ENCODE assay signal across 8 mouse cellular contexts in genomic region chrX:16619034-16619929, GRCm38 (mm10). TPM values are rescaled to one million over a fixed set of nuclear protein-coding genes. Genes with fewer than 3 reads are reported as not detected.
DNase-seq lines count a peak whose midpoint lies in the region; ATAC-seq and TF ChIP-seq lines count a peak whose summit lies in the region.

TSS of gene Maoa (plus strand) at chrX:16619698.

- H3K27me3 ChIP-seq in erythroblast, embryonic 14.5 days (ENCODE audit: control insufficient read depth) = no peaks in the 10 kb centered on the region
- H3K27me3 ChIP-seq in embryonic facial prominence, embryonic 11.5 days (ENCODE audit: control insufficient read depth, insufficient read depth, low read length) = no peaks in the 10 kb centered on the region
- H3K27me3 ChIP-seq in heart, adult 2 months (ENCODE audit: control insufficient read depth, insufficient read depth, low read length) = no peaks in the 10 kb centered on the region
- no peaks in the 10 kb centered on the region for H3K27me3 ChIP-seq in midbrain, embryonic 10.5 days (ENCODE audit: low read depth, poor library complexity, severe bottlenecking)
- no peaks in the 10 kb centered on the region for H3K27me3 ChIP-seq in small intestine, adult 2 months (ENCODE audit: control insufficient read depth, insufficient read depth, low read length)

- no peak for TF ChIP-seq EP300 in heart, adult 2 months (IDR thresholded peaks at IDR 0.05; ENCODE audit: insufficient read depth, low read depth, low read length)

- peak; percentile 43; the same call in 1 of the 2 replicates for TF ChIP-seq POLR2A in heart, adult 2 months (IDR thresholded peaks at IDR 0.05; ENCODE audit: insufficient read depth, low read depth, low read length)
- TF ChIP-seq POLR2A in small intestine, adult 2 months (IDR thresholded peaks at IDR 0.05; ENCODE audit: low read depth, low read length) = 0 out of 2 replicates have a peak, but pooled peaks have one; percentile 49

- H3K36me3 ChIP-seq in erythroblast, embryonic 14.5 days (ENCODE audit: control insufficient read depth) = no peaks in the 10 kb centered on the region
- no peaks in the 10 kb centered on the region for H3K36me3 ChIP-seq in embryonic facial prominence, embryonic 11.5 days (replicated peaks; ENCODE audit: control insufficient read depth, insufficient read depth, low read depth, low read length)
- no peaks in the 10 kb centered on the region for H3K36me3 ChIP-seq in heart, adult 2 months (ENCODE audit: control insufficient read depth, insufficient read depth, low read length)
- no peaks in the 10 kb centered on the region for H3K36me3 ChIP-seq in midbrain, embryonic 10.5 days
- no peaks in the 10 kb centered on the region for H3K36me3 ChIP-seq in small intestine, adult 2 months (ENCODE audit: control insufficient read depth, insufficient read depth, low read length)

- 18% methylated on average over 33 of the region's 33 CpGs for WGBS in embryonic facial prominence, embryonic 11.5 days
- 14% methylated on average over 33 of the region's 33 CpGs for WGBS in heart, adult 2 months
- 18% methylated on average over 33 of the region's 33 CpGs for WGBS in midbrain, embryonic 10.5 days
- 12% methylated on average over 33 of the region's 33 CpGs for WGBS in small intestine, adult 2 months

- H3K27ac ChIP-seq in embryonic facial prominence, embryonic 11.5 days (replicated peaks; ENCODE audit: low read depth, low read length) = no peak within 1 kb of the TSS
- H3K27ac ChIP-seq in heart, adult 2 months = peak within 1 kb of the TSS; percentile 78
- H3K27ac ChIP-seq in midbrain, embryonic 10.5 days (replicated peaks) = peak within 1 kb of the TSS; percentile 90
- H3K27ac ChIP-seq in small intestine, adult 2 months (ENCODE audit: insufficient read depth, low read depth, low read length) = peak within 1 kb of the TSS; percentile 66

- no peak for TF ChIP-seq CTCF in heart, adult 2 months (IDR thresholded peaks at IDR 0.05)
- no peak for TF ChIP-seq CTCF in small intestine, adult 2 months (IDR thresholded peaks at IDR 0.05; ENCODE audit: extremely low read depth, insufficient read length, insufficient replicate concordance, low read depth, low read length)

- intact Hi-C loops in heart, adult 2 months (cut with DNase I) = no loop called here
- intact Hi-C loops in left cerebral cortex, postnatal 4 days (cut with DNase I) = loop anchor here (10.0 kb wide), 1 partner anchor 164 kb away; no protein-coding TSS in a partner anchor

- DNase-seq in embryonic facial prominence, embryonic 11.5 days (ENCODE audit: low spot score) = peak; percentile 83
- peak; percentile 66 to 77 for DNase-seq in heart, adult 2 months
- DNase-seq in kidney, adult 18-20 months = peak; percentile 66
- peak; percentile 73 for DNase-seq in left cerebral cortex, postnatal 4 days
- DNase-seq in midbrain, embryonic 10.5 days (ENCODE audit: low spot score) = peak; percentile 74

- H3K9ac ChIP-seq in embryonic facial prominence, embryonic 11.5 days (replicated peaks; ENCODE audit: low read length) = peak within 1 kb of the TSS; percentile 58
- peak within 1 kb of the TSS; percentile 77 for H3K9ac ChIP-seq in heart, adult 2 months (ENCODE audit: low read depth, low read length)

- H3K4me1 ChIP-seq in erythroblast, embryonic 14.5 days (ENCODE audit: control insufficient read depth) = peaks cover 17% of the 10 kb centered on the region
- H3K4me1 ChIP-seq in embryonic facial prominence, embryonic 11.5 days (ENCODE audit: control insufficient read depth, insufficient read depth, low read length) = no peaks in the 10 kb centered on the region
- peaks cover 2% of the 10 kb centered on the region for H3K4me1 ChIP-seq in heart, adult 2 months (ENCODE audit: control insufficient read depth, insufficient read depth, low read length)
- no peaks in the 10 kb centered on the region for H3K4me1 ChIP-seq in midbrain, embryonic 10.5 days
- H3K4me1 ChIP-seq in small intestine, adult 2 months (ENCODE audit: control insufficient read depth, insufficient read depth, insufficient read length, low read length) = no peaks in the 10 kb centered on the region

- H3K4me2 ChIP-seq in embryonic facial prominence, embryonic 11.5 days (ENCODE audit: low read depth, low read length) = peak within 1 kb of the TSS; percentile 66

- H3K9me3 ChIP-seq in erythroblast, embryonic 14.5 days (ENCODE audit: control insufficient read depth, low read length) = no peaks in the 10 kb centered on the region; the same call in 1 of the 2 replicates
- no peaks in the 10 kb centered on the region for H3K9me3 ChIP-seq in embryonic facial prominence, embryonic 11.5 days (replicated peaks; ENCODE audit: control insufficient read depth, low read length)
- no peaks in the 10 kb centered on the region for H3K9me3 ChIP-seq in midbrain, embryonic 10.5 days (replicated peaks)

- no peaks in the 10 kb centered on the region for H3K79me2 ChIP-seq in heart, adult 2 months (replicated peaks; ENCODE audit: control insufficient read depth, insufficient read depth, low read length)

- no peak for ATAC-seq in erythroblast, adult 5-6 weeks (replicated peaks; ENCODE audit: low FRiP score, poor library complexity, severe bottlenecking)
- peak; percentile 94 for ATAC-seq in embryonic facial prominence, embryonic 11.5 days (replicated peaks; ENCODE audit: insufficient number of reproducible peaks, low FRiP score, low TSS enrichment, low read depth)

- H3K4me3 ChIP-seq in erythroblast, embryonic 14.5 days (replicated peaks) = peak within 1 kb of the TSS; percentile 66
- peak within 1 kb of the TSS; percentile 46 for H3K4me3 ChIP-seq in embryonic facial prominence, embryonic 11.5 days (ENCODE audit: low read depth, low read length)
- peak within 1 kb of the TSS; percentile 65 for H3K4me3 ChIP-seq in heart, adult 2 months
- peak within 1 kb of the TSS; percentile 60 for H3K4me3 ChIP-seq in midbrain, embryonic 10.5 days
- H3K4me3 ChIP-seq in small intestine, adult 2 months (ENCODE audit: low read depth, low read length) = peak within 1 kb of the TSS; percentile 83

RNA-seq across cellular contexts. Expression of gene Maoa, which starts in this region (rescaled TPM):
- polyA plus RNA-seq in erythroblast, embryonic 14.5 days (2012) = 0.03 TPM in 1 of 2 replicates, not detected in the other
- total RNA-seq in erythroblast, adult 5-6 weeks (2015; ENCODE audit: low replicate concordance) = 0.63 and 1.5 TPM in 2 replicates
- total RNA-seq in erythroblast, adult 5-6 weeks (2017; ENCODE audit: low replicate concordance) = 0.28 and 0.85 TPM in 2 replicates
- 17.4 and 18.3 TPM in 2 replicates for polyA plus RNA-seq in embryonic facial prominence, embryonic 11.5 days (2014; fragmentation: Nextera tagmentation; extraction: Ambion mirVana)
- 1 to 10 TPM; 2.3 TPM for total RNA-seq in heart, adult 2 months (2021)
- polyA plus RNA-seq in heart, adult 2 months (2012; rRNA removed) = 0.94 and 2.0 TPM in 2 replicates
- 10 to 100 TPM; 36.1 to 39.0 TPM for total RNA-seq in left cerebral cortex, postnatal 4 days (2021)
- polyA plus RNA-seq in midbrain, embryonic 10.5 days (2016; fragmentation: Nextera tagmentation; extraction: Ambion mirVana) = 17.1 and 17.6 TPM in 2 replicates
- 5.9 and 21.9 TPM in 2 replicates for polyA plus RNA-seq in small intestine, adult 2 months (2012; rRNA removed)

Comparison
In these comparisons a context has a peak if more than half of its experiments do, and no peak if none do; other contexts are left out.
1. RNA of gene Maoa (total RNA-seq): 36.1 to 39.0 TPM in left cerebral cortex, postnatal 4 days; 2.3 TPM in heart, adult 2 months and 0.28 to 1.5 TPM in erythroblast, adult 5-6 weeks; every median in the first group is over 10 times any median in the second.
2. Peak in every context shown above with its lines, with median percentiles within 50 percentile points of each other: H3K4me3 ChIP-seq and DNase-seq.